Mouse (Mus musculus): Measurements from ENCODE around the gene Auts2.

GRCm38 (mm10) chr5:131832891-131833876 is 710.0 kb downstream of the Auts2 start:
- no peak for TF ChIP-seq CTCF (IDR thresholded peaks at IDR 0.05)
- TF ChIP-seq EP300 (IDR thresholded peaks at IDR 0.05) = no peak

Measured in lung, postnatal 0 days (tissue).